Mouse (Mus musculus): ENCODE measurements at regions not wholly inside any gene's neighbourhood (a gene's known extent, or its start where the extent isn't known, plus 50 kb on each side); places are given as distances from the start of the nearest gene placed in this dataset.
"Not testable (repeated sequence)": the region's sequence is repeated elsewhere in the genome, so short reads cannot be mapped to it uniquely, and the experiment has no call there.

DNA sequence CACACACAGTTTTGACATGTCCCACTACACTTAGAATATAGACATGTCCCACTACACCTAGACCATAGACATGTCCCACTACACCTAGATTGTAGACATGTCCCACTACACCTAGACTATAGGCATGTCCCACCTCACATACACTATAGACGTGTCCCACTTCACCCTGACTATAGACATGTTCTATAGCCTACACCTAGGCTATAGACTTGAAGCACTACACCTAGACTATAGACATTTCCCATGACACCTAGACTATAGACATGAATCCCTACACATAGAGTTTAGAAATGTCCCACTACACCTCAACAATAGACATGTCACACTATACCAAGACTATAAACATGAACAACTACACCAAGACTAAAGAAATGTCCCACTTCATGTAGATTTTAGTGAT lies 2580.9 kb downstream of the Gm37988 start:
- DNase-seq = no peak

- DNase-seq = no peak
Measured at GRCm38 (mm10) chr1:7393508-7393907, 2585.8 kb downstream of the Gm37988 start.

GRCm38 (mm10) chr1:7394161-7394560 lies 2586.5 kb downstream of the Gm37988 start:
- DNase-seq = no peak

DNA sequence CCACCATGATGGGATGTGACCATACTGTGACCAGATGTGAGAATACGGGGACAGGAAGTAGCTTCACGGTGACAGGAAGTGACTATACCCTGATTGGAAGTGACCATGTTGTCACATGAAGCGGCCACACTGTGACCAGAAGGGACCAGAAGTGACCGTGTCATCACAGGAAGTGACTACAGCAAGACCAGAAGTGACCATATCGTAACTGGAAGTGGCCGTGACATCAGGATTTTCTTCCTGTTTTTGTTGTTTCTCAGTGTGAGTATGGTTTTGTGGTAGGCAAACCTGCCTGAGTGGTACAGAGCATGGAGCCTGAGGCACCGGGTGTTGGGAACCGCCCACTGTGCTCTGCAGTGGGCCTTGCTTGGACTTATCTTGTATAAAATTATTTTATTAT lies 2587.8 kb downstream of the Gm37988 start:
- peak in 1 of 2 experiments; percentile 1 for DNase-seq

- DNase-seq = peak in 1 of 2 experiments; percentile 45
Measured at GRCm38 (mm10) chr1:7396867-7397806, 2589.4 kb downstream of the Gm37988 start.

DNA sequence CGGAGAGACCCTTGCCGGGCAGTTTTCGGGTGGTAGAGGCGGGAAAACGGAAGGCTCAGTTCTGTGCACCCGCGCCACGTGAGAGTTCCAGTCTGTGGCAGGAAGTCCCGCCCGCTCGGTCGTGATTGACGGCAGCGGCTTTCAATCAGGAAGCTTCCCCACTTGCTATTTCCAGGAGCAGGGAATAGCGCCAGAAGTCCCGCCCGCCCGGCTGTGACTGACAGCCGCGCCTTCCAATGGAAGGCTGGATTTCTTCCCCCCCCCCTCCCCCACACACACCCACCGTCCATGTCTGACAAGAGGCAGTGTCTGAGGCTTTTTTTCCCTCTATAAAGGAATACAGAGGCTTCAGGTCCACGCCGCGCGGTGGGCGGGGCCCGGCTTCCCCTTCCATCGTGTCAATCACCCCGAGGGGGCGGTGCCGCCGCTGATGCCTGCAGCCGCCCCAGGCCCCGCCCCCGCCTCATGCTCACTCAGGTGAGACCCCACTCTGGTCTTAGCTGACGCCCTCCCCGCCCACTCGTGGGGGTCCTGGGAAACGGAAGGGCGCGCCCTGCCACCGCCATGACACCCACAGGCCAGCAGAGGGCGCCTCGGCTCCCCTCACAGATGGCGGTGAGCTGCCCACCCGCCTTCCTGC lies 2590.2 kb downstream of the Gm37988 start:
- DNase-seq = peak; percentile 98 to 100

GRCm38 (mm10) chr1:7398678-7399218 lies 2591.1 kb downstream of the Gm37988 start:
- DNase-seq = no peak

GRCm38 (mm10) chr1:7405651-7406050 lies 2598.0 kb downstream of the Gm37988 start:
- DNase-seq = not testable (repeated sequence)

- DNase-seq = no peak
Measured at GRCm38 (mm10) chr1:7414444-7414843, 2606.8 kb downstream of the Gm37988 start.

DNA sequence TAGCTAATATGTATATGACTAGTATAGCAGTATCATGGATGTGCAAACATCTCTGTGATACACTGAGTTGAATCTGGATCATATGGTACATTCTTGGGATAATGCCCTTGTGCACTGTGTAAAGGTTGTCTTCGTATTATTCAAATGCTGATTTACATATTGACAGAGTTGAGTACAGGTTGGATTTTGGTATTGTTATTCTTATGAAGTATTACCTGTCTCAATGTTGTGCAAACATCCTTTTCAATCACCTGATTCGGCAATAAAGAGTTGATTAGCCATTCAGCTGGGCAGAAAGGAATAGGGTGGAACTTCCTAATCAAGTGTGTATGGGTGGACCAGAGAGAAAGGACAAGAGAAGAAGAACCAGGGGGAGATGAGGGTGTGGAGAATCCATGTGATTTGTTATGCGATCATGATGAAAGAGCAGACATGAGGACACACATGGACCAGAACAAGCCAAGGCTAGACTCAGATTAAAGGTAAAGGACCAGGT lies 2644.0 kb downstream of the Gm37988 start:
- DNase-seq = no peak

GRCm38 (mm10) chr1:7454931-7455330 lies 2647.2 kb downstream of the Gm37988 start:
- DNase-seq = no peak

- DNase-seq = no peak
Measured at GRCm38 (mm10) chr1:7457895-7458294, 2650.2 kb downstream of the Gm37988 start.

GRCm38 (mm10) chr1:7494096-7494495 lies 2686.4 kb downstream of the Gm37988 start:
- no peak for DNase-seq

- no peak for DNase-seq
Measured at GRCm38 (mm10) chr1:7499042-7499441, 2691.3 kb downstream of the Gm37988 start.

DNA sequence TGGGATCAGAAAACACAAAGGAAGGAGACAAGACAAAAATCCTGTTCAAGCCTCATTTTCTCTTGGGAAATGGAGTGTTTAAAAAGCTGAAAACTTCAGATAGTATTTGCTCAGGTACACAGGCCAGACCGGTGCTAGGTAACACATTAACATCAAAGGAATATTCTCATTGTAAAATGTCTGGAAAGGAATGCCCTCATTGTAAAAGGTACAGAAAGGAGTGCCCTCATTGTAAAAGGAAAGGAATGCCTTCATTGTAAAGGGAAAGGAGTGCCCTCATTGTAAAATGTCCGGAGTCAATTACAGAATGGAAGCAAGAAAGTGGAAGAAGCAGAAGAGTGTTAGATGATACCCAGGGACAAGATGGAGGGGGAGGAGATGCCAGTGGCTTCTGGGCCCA lies 2694.7 kb downstream of the Gm37988 start:
- DNase-seq = no peak

- no peak for DNase-seq
Measured at GRCm38 (mm10) chr1:7518791-7519190, 2711.1 kb downstream of the Gm37988 start.

- no peak for DNase-seq
Measured at GRCm38 (mm10) chr1:7533506-7533905, 2725.8 kb downstream of the Gm37988 start.

GRCm38 (mm10) chr1:7535191-7535590 lies 2727.5 kb downstream of the Gm37988 start:
- no peak for DNase-seq

DNA sequence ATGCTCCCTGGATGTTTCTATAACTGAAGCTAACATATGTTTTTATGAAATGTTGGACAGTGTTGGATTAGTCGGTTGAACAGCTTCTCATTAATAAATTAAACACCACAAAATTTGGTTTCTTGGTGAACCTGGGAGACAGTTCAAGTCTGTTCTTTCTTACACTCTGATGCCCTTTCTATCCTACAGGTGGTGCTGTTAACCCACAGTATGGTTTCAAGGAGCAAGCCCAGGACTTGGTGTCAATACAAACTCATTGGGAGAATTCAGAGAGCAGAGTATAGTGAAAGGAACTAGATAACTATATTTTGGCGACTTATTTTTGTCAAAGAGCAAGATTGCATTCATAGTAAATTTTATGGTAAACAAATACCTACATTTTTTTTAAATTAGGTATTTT lies 2735.8 kb downstream of the Gm37988 start:
- peak; percentile 2 to 3 for DNase-seq

GRCm38 (mm10) chr1:7548261-7548660 lies 2740.6 kb downstream of the Gm37988 start:
- DNase-seq = no peak

DNA sequence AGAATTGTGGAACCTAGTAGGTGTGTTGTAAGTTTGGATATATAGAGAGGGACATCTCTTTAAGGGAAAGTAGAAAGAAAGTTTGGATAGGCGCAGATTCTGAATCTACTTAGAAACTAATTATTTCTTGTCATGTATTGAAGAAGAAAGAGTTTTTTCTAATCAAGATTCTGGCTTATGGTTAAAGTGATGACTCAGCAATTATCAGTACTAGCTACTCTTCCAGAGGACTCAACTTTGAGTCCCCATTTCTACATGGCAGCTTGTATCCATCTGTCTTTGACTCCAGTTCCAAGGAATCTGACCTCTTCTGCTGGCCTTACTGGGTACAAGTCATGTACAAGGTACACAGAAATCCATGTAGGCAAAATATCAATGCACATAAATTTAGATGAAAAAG lies 2767.1 kb downstream of the Gm37988 start:
- no peak for DNase-seq

DNA sequence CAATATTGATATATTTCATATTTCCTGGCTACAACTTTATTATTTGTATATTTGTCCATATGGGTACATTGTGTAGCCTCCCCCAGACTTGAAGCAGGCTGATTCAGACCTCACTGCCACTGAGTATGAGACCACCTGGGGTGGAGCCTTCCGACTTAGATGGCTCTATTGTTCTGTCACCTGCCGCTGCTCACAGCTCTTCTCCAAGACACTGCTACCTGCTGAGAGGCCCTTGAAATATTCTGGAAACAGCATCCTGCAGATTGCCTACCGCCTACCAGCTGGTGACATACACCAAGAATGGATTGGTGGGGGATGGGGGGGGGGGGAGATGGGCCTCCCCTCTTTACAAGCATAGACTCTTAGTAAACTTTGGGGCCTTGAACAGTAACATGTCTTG lies 2778.7 kb downstream of the Gm37988 start:
- DNase-seq = no peak

DNA sequence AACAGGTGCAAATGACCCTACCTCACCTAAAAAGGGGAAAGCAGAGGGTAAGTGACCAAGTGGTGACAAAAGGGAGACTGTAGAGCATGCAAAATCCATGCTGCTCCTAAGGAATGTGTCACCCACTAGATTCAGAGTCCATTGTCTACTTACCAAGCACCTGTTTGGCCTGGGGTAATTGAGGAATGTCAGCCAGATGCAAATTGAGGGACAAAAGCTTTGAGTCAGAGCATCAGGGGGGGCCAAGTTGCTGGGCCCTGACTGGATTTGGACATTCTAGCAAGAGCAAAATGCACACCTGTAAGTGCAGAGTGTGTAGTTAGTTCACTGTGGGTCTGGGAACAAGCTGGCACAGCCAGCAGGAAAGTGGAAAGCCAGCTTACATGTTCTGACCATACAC lies 2783.6 kb downstream of the Gm37988 start:
- no peak for DNase-seq

Measured in kidney, postnatal 36 days (tissue).